Mouse (Mus musculus) layer of hippocampus, postnatal 10 days (tissue): Measurements from ENCODE around the gene Dctn2. TPM values are rescaled to one million over a fixed set of nuclear protein-coding genes. Genes with fewer than 3 reads are reported as not detected.
A peak's percentile ranks its signal among the peaks of the same experiment; 100 is the strongest.
"Not testable (repeated sequence)": the region's sequence is repeated elsewhere in the genome, so short reads cannot be mapped to it uniquely, and the experiment has no call there.

Experiments used
- DNase-seq, 2 experiments: peaks; one replicate each; pipeline ENCODE4 v3.0.0; 2021; ENCODE audit warnings: low spot score in 2 of 2
- total RNA-seq, 2 experiments: library from RNA; stranded (reverse); gene quantifications; 2 replicates each; pipeline ENCODE4 v1.2.3; 2021

Dctn2 gene
- total RNA-seq, 2 experiments from 2014 or later = 312 to 315 TPM

GRCm38 (mm10) chr10:127312858-127313257 lies 46.7 kb downstream of the Dctn2 start:
- DNase-seq = no peak

DNA sequence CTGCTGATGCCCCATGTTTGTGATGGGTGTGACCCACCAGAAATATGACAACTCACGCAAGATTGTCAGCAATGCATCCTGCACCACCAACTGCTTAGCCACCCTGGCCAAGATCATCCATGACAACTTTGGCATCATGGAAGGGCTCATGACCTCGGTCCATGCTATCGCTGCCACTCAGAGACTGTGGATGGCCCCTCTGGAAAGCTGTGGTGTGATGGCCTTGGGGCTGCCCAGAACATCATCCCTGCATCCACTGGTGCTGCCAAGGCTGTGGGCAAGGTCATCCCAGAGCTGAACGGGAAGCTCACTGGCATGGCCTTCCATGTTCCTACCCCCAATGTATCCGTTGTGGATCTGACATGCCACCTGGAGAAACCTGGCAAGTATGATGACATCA lies 47.3 kb downstream of the Dctn2 start:
- DNase-seq = not testable (repeated sequence)

GRCm38 (mm10) chr10:127314950-127315349 lies 48.8 kb downstream of the Dctn2 start:
- not testable (repeated sequence) for DNase-seq

GRCm38 (mm10) chr10:127317277-127317676 lies 51.1 kb downstream of the Dctn2 start:
- DNase-seq = no peak

DNA sequence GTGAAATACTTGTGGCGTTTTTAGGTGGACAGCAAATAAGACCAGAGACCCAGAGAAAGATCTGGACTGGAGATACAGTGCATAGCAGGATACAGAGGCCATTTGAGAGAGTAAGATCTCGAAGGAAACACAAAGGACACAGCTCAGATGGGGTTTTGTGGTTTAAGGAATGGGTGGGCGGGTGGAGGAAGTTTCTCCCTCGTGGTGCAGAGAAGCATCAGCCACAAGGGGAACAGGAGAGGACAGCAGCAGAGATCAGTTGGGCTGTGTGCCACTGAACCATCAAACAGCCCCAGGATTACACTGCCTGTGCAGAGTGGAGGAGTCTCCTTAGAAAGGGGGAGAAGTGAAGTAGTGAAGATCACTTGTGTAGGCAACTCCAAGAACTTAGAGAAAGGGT lies 51.8 kb downstream of the Dctn2 start:
- no peak for DNase-seq

DNA sequence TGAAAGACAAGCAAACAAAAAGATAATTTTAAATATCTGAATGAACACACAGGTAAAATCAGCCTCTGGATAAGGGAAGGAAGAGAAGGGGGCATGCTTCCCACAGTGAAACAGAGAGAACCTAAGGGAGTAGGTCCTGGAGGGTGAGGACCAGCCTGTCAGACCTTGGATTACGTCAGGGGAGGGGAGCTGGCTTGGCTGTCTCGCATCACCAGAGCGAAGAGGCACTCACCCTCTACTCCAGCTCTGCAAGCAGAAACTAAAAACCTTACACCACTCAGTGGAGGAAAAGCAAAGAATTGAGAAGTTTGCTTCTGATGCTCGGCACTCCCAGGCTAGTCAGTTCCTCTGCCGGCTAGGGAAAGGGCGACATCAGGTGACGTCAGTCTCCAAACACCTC lies 53.8 kb downstream of the Dctn2 start:
- no peak for DNase-seq

- DNase-seq = no peak
Measured at GRCm38 (mm10) chr10:127321621-127322020, 55.5 kb downstream of the Dctn2 start, which contains the start of gene Arhgap9. Arhgap9 (plus strand) TSS chr10:127321964.

GRCm38 (mm10) chr10:127322178-127322577 lies 56.0 kb downstream of the Dctn2 start:
- DNase-seq = no peak

- no peak for DNase-seq
Measured at GRCm38 (mm10) chr10:127322669-127323068, 56.5 kb downstream of the Dctn2 start.

DNA sequence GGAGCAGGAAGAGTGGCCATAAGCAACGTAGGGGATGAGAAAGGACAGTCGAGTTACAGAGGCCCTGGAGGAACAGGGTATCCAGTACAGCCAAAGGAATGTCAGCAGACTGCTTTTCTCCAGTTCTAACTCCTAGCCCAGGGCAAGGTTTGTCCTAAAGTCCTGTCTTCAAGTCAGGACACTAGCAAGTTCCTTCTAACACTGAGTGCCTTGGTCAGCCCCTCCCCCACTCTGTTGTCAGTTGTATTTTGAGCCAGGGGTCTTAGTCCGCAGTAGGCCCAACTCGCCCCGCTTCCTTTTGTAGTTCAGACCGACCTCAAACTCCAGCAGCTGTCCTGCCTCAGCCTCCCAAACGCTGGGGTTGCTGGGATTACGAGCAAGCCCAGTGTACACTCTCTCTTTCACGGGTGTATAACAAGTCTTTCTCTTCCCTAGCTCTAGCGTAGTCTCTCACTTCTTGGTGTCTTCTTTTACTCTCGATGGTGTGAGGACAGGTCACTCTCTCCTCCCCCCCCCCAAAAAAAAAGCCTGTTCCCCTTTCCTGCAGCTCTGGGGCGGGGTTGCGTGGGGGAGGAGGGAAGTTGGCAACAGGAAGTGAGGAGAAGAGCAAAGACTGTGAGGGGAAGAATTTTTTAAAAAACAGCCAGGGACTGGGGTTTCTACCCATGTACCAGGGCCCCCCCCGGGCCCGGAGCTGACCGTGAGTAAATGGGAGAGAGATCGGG lies 57.1 kb downstream of the Dctn2 start:
- no peak for DNase-seq

DNA sequence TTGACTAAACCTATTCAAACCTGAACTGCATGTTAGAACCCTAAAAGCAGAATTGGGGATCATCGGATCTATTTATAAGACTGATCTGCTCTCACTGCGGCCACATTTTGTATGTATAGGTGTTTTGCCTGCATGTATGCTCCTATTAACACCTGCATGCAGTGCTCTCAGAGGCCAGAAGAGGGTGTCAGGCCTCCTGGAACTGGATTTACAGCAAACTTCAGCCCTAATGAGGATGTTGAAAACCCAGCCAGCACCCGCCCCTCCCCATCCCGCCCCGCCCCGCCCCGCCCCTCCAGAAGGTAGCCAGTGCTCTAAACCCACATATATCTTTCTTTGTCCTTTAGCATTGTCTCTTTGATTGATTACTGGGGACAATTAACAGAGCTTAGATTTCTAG lies 58.3 kb downstream of the Dctn2 start:
- peak in 1 of 2 experiments; percentile 36 for DNase-seq

DNA sequence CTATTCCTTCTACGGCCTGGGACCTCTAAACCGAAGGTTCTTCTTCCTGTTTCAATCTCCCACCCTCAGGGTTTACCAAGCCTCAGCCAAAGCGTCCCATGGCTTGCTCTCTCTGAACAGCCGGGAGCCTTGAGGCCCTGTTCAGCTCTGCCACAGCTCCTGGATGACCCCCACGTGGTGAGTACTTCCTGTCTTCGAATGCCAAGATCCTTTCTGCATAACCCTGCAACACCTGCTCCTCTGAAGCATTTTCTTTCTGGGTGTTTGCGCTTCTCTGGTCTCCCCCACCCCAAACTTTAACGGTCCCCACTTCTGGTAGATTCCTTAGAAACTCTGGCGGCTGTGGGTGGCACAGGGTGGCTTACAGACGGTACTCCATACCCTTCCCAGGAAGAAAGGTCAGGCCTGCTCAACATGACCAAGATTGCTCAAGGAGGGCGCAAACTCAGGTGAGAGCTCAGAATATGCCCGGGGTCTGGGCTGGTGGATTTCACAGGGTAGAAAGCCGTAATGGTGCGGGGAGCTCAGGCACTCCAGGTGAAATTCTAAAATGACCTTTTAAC lies 59.4 kb downstream of the Dctn2 start:
- DNase-seq = no peak

DNA sequence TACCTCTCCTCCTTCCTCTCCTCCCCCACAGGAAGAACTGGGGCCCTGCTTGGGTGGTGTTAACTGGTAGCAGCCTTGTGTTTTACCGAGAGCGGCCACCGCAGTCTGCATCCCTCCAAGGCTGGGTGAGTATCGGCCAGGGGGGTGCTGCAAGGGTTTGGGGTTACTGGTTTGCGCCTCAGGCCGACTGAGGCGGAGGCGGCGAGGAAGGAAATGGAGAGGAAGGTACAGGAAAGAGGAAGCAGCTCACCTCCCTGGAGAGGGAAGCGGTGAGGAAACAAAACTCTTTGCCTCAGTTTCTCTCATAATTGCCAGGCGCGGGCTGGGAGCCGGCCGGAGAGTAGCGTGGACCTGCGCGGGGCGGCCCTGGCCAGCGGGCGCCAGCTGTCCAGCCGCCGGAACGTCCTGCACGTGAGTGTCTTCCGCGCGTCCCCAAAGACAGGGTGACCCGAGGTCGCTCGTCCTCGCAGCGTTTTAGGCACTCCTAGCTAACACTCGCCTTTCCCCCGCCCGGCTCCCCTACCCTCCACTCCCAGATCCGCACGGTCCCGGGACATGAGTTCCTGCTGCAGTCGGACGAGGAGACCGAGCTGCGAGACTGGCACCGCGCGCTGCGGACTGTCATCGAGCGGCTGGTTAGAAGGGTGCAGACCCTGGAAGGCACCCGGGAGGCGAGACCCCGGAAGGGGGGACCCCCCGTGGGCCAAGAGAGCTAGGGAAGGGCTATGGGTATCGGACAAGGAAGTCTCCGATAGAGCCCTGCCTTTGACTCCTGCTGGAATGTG lies 60.0 kb downstream of the Dctn2 start:
- no peak for DNase-seq

- peak in 1 of 2 experiments; percentile 22 for DNase-seq
Measured at GRCm38 (mm10) chr10:127326828-127327227, 60.7 kb downstream of the Dctn2 start.

DNA sequence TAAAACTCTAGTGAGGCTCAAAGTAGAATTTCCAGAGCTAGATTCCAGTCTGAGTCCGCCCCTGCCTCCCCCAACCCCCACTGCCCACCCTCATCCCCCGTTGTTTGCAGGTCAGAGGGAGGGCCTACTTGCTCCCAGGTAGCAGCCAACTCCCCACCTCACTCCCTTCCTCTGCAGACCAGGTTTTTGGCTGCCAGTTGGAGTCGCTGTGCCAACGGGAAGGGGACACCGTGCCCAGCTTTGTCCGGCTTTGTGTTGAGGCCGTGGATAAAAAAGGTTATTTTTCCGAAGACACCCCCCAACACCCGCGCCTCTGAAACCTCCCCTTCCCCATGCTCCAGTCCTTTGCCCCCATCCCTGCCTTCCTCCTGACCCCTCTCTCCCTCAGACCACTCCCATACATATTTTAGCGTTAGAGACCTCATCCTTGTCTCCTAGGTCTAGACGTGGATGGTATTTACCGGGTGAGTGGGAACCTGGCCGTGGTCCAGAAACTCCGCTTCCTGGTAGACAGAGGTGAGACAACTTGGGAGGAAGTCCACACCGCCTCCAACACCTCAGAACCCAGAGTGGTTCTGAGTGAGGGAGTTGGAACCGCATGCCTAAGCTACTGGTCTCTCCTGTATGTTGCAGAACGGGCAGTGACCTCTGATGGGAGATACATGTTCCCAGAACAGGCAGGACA lies 61.4 kb downstream of the Dctn2 start:
- DNase-seq = no peak

- DNase-seq = no peak
Measured at GRCm38 (mm10) chr10:127330212-127330611, 64.0 kb downstream of the Dctn2 start.

Other genes starting within 250 kb of the Dctn2 start
- gene Tsfm, start 235.5 kb upstream of the Dctn2 start, total RNA-seq = 10 to 100 TPM; 31.4 to 36.3 TPM
- 10 to 100 TPM; 12.6 to 14.0 TPM for gene Mettl1, start 225.0 kb upstream of the Dctn2 start, total RNA-seq
- under 1 TPM; 0.27 to 0.34 TPM for gene Eef1akmt3, start 224.9 kb upstream of the Dctn2 start, total RNA-seq
- under 1 TPM; 0.45 to 0.75 TPM for gene Cyp27b1, start 218.1 kb upstream of the Dctn2 start, total RNA-seq
- 10 to 100 TPM; 48.6 to 48.9 TPM for gene March9, start 206.2 kb upstream of the Dctn2 start, total RNA-seq
- 100 to 1,000 TPM; 157 to 178 TPM for gene Cdk4, start 202.8 kb upstream of the Dctn2 start, total RNA-seq
- 10 to 100 TPM; 59.9 to 63.4 TPM for gene Tspan31, start 196.1 kb upstream of the Dctn2 start, total RNA-seq
- gene Agap2, start 191.1 kb upstream of the Dctn2 start, total RNA-seq = 100 to 1,000 TPM; 542 to 553 TPM
- gene Os9, start 145.2 kb upstream of the Dctn2 start, total RNA-seq = 10 to 100 TPM; 94.3 to 98.3 TPM
- gene B4galnt1, start 101.1 kb upstream of the Dctn2 start, total RNA-seq = 100 to 1,000 TPM; 107 to 116 TPM
- gene Slc26a10, start 85.7 kb upstream of the Dctn2 start, total RNA-seq = 1 to 10 TPM; 2.0 to 2.6 TPM
- 100 to 1,000 TPM; 125 to 132 TPM for gene Arhgef25, start 76.3 kb upstream of the Dctn2 start, total RNA-seq
- gene Dtx3, start 70.6 kb upstream of the Dctn2 start, total RNA-seq = 100 to 1,000 TPM; 187 to 203 TPM
- 10 to 100 TPM; 38.3 to 38.4 TPM for gene Pip4k2c, start 54.8 kb upstream of the Dctn2 start, total RNA-seq
- 100 to 1,000 TPM; 360 to 377 TPM for gene Kif5a, start 3.0 kb upstream of the Dctn2 start, total RNA-seq
- 10 to 100 TPM; 44.8 to 58.7 TPM for gene Mbd6, start 22.6 kb downstream of the Dctn2 start, total RNA-seq
- 10 to 100 TPM; 53.9 to 57.7 TPM for gene Mars, start 45.4 kb downstream of the Dctn2 start, total RNA-seq
- 1 to 10 TPM; 1.1 to 1.2 TPM for gene Arhgap9, start 55.6 kb downstream of the Dctn2 start, total RNA-seq
- 1 to 10 TPM; 1.7 to 3.1 TPM for gene Gli1, start 75.6 kb downstream of the Dctn2 start, total RNA-seq
- not detected for gene Inhbe, start 88.0 kb downstream of the Dctn2 start, total RNA-seq
- not detected for gene Inhbc, start 104.1 kb downstream of the Dctn2 start, total RNA-seq
- 100 to 1,000 TPM; 174 to 178 TPM for gene R3hdm2, start 114.0 kb downstream of the Dctn2 start, total RNA-seq
- gene Stac3, start 235.3 kb downstream of the Dctn2 start, total RNA-seq = 1 to 10 TPM; 3.5 to 5.3 TPM
- gene Ndufa4l2, start 248.6 kb downstream of the Dctn2 start, total RNA-seq = 1 to 10 TPM; 6.8 to 7.9 TPM